Mouse (Mus musculus): ENCODE results near the gene Tnfsfm13.
"Not testable (repeated sequence)": the region's sequence is repeated elsewhere in the genome, so short reads cannot be mapped to it uniquely, and the experiment has no call there.

Tnfsfm13 gene

GRCm38 (mm10) chr11:69704613-69705010, 8.7 kb upstream of the Tnfsfm13 start:
- DNase-seq (ENCODE audit: low spot score in 2 of 2) = no peak

- no peak for DNase-seq (ENCODE audit: low spot score in 2 of 2)
Observed at GRCm38 (mm10) chr11:69703814-69704612, 8.1 kb upstream of the Tnfsfm13 start.

- DNase-seq (ENCODE audit: low spot score in 2 of 2) = not testable (repeated sequence)
Observed at GRCm38 (mm10) chr11:69703381-69703780, 7.5 kb upstream of the Tnfsfm13 start.

GRCm38 (mm10) chr11:69702886-69703285, 7.0 kb upstream of the Tnfsfm13 start:
- DNase-seq (ENCODE audit: low spot score in 2 of 2) = not testable (repeated sequence)

GRCm38 (mm10) chr11:69699595-69699994, 3.7 kb upstream of the Tnfsfm13 start:
- DNase-seq (ENCODE audit: low spot score in 2 of 2) = no peak

GRCm38 (mm10) chr11:69698574-69698973, 2.7 kb upstream of the Tnfsfm13 start:
- DNase-seq (ENCODE audit: low spot score in 2 of 2) = no peak

GRCm38 (mm10) chr11:69697396-69697795, 1.5 kb upstream of the Tnfsfm13 start:
- no peak for DNase-seq (ENCODE audit: low spot score in 2 of 2)

GRCm38 (mm10) chr11:69695046-69695360, 895 bp downstream of the Tnfsfm13 start:
- no peak for DNase-seq (ENCODE audit: low spot score in 2 of 2)

GRCm38 (mm10) chr11:69693421-69693965, 2.4 kb downstream of the Tnfsfm13 start:
- no peak for DNase-seq (ENCODE audit: low spot score in 2 of 2)

- no peak for DNase-seq (ENCODE audit: low spot score in 2 of 2)
Observed at GRCm38 (mm10) chr11:69692863-69693262, 3.0 kb downstream of the Tnfsfm13 start.

GRCm38 (mm10) chr11:69692196-69692811, 3.6 kb downstream of the Tnfsfm13 start:
- DNase-seq (ENCODE audit: low spot score in 2 of 2) = no peak

GRCm38 (mm10) chr11:69689891-69690290, 6.0 kb downstream of the Tnfsfm13 start:
- no peak for DNase-seq (ENCODE audit: low spot score in 2 of 2)

- DNase-seq (ENCODE audit: low spot score in 2 of 2) = no peak
Observed at GRCm38 (mm10) chr11:69687061-69687460, 8.8 kb downstream of the Tnfsfm13 start.

GRCm38 (mm10) chr11:69686377-69686776, 9.5 kb downstream of the Tnfsfm13 start:
- DNase-seq (ENCODE audit: low spot score in 2 of 2) = peak; percentile 66 to 82

- peak; percentile 68 to 84 for DNase-seq (ENCODE audit: low spot score in 2 of 2)
Observed at GRCm38 (mm10) chr11:69685526-69686148, 10.3 kb downstream of the Tnfsfm13 start, which contains the start of gene Tnfsf13. TSS of gene Tnfsf13 (minus strand) at chr11:69685784.

- DNase-seq (ENCODE audit: low spot score in 2 of 2) = no peak
Observed at GRCm38 (mm10) chr11:69684936-69685335, 11.0 kb downstream of the Tnfsfm13 start.

GRCm38 (mm10) chr11:69684128-69684745, 11.7 kb downstream of the Tnfsfm13 start:
- DNase-seq (ENCODE audit: low spot score in 2 of 2) = no peak

GRCm38 (mm10) chr11:69683576-69683975, 12.3 kb downstream of the Tnfsfm13 start:
- DNase-seq (ENCODE audit: low spot score in 2 of 2) = no peak

- DNase-seq (ENCODE audit: low spot score in 2 of 2) = peak; percentile 86 to 87
Observed at GRCm38 (mm10) chr11:69682840-69683533, 12.9 kb downstream of the Tnfsfm13 start.

GRCm38 (mm10) chr11:69682209-69682839, 13.6 kb downstream of the Tnfsfm13 start:
- DNase-seq (ENCODE audit: low spot score in 2 of 2) = no peak
